Mouse (Mus musculus) liver, embryonic 14.5 days (tissue): ENCODE results near the gene Abcd1.

Source experiments
- CTCF ChIP-seq: IDR thresholded peaks from 2 replicates; pipeline ENCODE4 v1.5.1; 2016; ENCODE audit warnings: antibody characterized with exemption, low read depth, control low read depth
- EP300 ChIP-seq: IDR thresholded peaks from 2 replicates; pipeline ENCODE4 v1.6.1; 2016; ENCODE audit warnings: antibody characterized with exemption, low read depth

DNA sequence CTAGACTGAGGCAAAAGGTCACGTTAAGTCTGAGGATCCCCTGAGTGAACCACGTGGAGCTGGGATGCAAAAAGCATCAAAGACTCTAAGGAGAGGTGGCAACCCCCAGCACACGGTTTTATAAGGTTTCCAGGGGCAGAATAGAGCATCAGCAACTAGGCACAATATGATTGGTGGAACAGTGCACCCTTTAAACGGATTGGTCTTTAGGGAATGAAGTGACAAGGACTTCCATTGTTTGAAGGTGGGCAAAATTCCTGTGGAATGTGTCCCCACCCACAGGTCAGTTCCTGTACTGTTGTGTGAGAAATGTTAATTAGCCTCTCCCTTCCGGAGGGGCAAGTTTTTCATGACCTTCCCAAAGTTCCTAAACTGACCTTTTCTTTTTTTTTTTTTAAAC, 22.8 kb downstream of the Abcd1 start:
- TF ChIP-seq CTCF (no peak), EP300 (no peak)
